Mouse (Mus musculus) spleen, postnatal 36 days (tissue): ENCODE measurements around the gene Nhsl1.
"Not testable (repeated sequence)": the region's sequence is repeated elsewhere in the genome, so short reads cannot be mapped to it uniquely, and the experiment has no call there.

Source experiments
- DNase-seq, 2 experiments: peaks; one replicate each; pipeline ENCODE4 v3.0.0; 2022; ENCODE audit warnings: low spot score in 2 of 2, mixed read lengths in 1 of 2

Nhsl1 gene

DNA sequence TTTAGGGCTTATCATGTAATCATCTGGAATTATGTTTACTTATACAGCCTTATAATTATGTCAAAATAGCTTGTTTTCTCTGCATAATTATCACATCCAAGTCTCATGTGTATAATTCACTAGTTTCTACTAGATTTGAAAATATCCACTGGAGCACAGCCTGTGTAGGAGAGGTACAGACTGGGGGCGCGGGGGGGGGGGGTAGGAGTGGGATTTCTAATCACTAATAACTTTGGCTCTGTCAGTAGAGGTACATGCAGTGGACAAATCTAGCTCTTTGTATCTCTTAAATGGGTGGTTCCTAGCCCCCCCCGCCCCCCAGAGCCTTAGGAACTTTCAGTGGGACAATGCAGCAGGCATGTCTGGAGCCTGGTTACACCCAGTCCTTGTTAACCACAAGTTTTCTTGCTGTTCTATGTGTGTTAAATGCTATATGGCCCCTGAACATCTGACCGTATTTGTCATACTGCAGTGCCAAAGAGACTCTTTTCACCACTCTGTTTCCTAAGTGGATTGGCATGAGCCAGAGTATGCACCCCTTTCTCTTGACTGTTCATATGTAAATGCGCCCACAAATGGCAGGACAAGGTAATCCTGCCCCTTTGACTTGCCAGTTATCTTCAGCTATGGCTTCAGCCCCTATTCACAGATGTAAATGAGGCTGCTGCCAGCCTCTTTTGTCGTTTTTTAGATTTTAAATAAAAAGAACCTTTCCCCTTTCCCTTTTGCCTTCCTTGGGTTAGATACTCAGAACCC lies 127.0 kb downstream of the Nhsl1 start:
- DNase-seq = no peak

DNA sequence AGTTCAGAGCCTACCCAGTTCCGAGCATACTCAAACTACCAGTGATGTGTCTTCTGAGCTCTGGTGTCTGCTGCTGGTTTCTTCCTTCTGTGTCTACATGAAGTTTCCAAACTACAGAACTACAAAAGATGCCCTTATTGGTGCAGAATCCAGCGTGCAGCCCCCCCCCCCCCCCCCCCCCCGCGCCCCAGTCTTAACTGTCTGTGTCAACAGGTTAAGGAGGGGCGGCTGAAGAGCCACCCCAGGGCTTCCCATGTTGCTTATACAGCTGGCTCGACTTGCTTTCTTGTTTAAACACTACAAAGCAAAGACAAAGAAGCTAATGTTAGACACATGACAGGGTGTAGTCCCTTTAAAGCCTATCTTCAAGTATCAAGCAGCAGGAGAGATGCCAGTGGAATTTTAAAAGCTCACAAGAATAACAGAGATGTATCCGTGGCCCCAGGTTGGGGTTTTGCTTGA lies 127.6 kb downstream of the Nhsl1 start:
- no peak for DNase-seq

DNA sequence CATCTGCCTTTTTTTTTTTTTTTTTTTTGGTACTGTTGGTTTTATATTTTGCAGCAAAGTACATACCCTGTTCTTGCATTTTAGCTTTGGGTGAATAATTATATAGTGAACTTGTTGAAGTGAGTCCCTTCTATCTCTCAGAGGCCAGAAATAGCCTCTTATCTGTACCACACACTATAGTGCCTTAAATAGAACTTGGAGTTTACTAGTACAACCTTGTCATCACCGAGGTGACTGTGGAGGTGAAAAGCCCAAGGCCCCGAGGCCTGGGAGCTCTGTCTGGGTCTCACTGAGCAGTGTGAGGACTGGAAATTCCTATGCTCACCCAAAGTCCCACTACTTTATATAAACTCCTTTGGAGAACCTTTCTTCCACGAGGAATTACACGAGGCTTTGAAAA lies 128.5 kb downstream of the Nhsl1 start:
- DNase-seq = no peak

DNA sequence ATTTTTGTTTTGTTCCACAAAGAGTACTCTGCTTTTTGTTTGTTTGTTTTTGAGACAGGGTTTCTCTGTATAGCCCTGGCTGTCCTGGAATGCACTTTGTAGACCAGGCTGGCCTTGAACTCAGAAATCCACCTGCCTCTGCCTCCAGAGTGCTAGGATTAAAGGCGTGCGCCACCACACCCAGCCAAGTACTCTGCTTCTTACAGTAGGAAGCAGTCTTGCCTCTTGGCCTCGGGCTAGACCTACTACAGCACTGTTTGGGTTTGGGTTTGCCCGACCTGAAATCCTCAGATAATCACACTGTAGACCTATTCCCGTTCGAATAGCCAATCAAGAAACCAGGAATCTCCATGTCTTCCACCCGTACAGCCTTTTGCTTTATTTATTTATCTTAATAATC lies 130.1 kb downstream of the Nhsl1 start:
- DNase-seq = not testable (repeated sequence)

DNA sequence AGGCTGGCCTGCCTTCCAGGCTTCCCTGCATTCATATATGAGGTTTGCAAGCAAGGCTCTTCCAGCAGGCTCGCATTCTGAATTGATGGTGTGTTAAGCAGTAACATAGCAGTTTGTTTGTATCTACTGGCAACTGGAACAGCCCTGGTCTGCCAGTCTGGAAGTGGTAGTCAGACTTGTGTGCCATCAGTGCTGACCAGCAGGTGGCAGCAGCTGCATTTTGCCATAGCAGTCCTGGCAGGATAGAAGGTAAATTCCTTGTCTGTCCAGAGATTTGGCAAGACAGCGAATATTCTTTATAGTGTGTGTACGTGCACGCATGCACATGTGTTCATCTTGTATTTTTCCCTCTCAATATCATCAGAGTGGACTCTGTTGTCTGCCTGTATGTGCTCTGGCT lies 134.6 kb downstream of the Nhsl1 start:
- DNase-seq = peak; percentile 23 to 29

DNA sequence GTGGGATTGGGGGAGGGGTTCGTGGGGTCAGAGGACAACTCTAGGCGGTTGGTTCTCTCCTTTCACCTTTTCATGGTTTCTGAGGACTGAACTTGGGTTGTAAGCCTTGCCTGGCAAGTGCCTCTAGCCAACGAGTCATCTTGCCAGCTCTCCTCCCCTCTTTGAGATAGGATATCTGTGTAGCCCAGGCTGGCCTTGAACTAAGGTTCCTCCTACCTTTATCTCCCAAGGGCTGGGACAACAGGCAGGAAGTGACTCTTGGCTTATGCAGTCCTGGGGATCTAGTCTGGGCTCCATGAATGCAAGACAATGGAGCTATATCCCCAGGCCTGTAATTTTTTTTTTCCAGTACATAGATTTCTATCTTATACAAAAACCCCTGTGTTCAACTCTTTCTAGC lies 135.4 kb downstream of the Nhsl1 start:
- no peak for DNase-seq

DNA sequence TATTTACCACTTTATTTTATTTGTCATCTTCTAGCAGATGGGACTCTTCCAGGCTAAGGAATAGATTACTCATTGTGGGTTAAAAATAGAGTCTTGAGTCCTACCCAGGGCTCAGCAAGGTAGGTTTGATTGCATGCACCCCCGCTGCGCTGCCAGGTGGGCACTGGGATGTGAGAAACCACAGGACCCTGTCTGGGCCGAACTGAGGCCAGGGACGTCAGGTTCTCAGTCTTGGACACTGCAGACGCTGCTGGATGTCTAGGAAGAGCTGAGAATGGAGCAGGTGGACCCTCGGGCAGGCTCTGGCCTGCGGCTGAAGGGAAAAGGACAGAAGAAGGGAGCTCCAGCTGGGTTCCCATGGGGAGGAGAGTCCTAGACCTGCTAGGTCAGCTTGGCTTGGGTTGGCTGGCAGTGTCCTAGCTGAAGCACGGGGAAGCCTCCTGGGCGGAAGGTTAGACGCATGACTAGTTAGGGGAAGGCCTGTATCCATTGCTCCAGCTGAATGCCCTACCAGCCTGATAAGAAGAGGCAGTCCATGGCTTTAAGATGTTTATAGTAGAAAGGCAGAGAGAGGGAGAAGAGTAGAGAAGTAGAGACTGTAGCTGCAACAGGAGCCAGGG lies 136.6 kb downstream of the Nhsl1 start:
- no peak for DNase-seq

DNA sequence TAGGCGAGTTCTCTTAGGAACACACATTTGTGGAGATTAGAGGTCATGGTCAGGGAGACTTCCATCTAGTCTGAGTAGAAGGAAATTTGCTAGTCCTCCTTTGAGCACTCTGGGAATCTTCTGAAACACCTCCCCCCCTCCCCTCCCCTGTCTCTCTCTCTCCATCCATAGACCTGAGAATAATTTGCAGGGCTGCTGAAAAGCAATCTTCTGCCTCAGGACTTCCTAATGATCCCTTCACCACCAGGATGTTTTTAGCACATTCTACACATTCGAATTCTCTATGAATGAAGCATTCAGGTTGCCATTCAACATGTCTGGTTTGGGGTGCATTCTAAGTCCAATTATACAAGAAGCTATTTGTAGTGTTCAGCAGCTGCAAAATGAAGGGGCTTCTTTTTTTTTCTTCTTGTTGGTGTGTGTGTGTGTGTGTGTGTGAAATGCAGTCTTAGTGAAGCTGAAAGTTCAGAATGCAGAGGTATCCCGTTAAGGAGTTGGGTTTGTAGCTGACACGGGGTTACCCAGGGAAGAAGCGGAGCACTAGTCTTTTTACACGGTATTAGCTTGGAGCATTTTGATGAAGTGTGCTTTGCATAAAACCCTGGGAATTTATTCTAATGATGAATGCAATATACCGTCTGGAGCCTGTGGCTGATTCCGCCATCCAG lies 139.2 kb downstream of the Nhsl1 start:
- no peak for DNase-seq

DNA sequence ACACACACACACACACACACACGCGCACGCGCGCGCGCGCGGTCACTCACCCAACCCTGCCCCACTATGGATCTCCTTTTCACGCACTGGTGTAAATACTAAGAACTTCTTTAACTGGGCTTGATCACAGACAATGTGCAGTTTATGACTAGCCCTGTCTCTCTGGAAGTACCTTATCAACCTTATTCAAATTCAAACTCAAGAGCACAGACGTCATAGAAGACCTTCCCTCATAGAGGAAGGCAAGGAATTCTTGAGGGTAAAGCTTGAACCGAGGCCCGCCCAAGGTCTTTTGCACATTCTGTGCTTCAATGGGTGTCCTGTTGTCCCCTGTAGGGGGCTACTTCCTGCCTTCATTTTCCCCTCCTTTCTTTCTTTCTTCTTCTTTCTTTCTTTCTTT lies 142.6 kb downstream of the Nhsl1 start:
- no peak for DNase-seq

DNA sequence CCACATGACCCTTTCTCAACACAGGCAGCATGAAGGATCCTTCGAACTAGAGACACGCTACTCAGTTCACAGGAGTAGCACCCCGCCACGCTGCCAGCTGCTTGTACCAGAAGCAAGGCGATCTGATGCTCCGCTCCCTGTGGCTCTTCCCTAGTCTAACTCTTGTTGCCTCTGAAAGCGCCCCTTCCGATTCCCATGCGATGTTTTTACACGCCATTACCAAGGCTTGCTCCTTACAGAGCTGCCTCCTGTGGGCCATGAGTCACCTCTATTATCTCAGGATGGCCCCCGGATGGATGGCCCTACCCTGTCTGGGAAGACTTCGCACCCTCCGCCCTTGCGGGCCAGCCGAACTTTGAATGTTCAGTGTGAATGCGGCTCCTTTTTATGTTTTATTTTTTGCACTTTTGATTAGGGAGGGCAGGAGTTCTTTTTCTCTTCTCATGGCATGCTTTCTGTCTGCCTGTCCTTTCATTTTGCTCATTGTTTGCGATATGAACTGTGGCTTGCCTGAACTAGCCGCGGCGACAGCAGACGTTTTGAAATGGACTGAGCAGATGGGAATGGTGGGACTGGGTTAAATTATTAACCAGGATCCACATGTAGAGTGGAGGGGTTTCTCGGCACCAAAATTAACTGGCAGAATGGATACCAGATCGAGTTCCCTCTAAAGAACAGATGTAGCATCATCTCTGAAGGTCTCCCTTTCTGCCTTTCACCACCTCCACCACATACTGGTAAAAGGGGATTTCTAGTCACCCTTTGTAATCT lies 144.5 kb downstream of the Nhsl1 start:
- no peak for DNase-seq

DNA sequence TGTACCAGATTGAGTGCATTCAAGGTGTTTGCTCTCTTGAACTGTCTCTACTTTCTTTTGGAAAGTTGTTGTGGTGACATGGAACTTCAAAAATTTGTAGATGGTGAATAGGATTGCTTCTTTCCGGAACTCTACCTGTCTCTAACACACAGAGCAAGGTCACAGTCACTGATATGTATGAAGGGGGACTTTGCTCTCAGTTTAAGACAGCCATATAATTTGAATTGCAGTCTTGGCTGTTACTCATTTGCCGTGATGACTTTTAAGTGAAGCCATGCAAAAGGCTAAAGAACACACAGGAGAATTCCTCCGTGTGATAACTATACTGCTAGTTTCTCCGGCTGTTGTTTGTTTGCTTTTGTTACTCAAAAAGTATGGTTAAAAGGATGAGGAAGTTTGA lies 149.6 kb downstream of the Nhsl1 start:
- no peak for DNase-seq

DNA sequence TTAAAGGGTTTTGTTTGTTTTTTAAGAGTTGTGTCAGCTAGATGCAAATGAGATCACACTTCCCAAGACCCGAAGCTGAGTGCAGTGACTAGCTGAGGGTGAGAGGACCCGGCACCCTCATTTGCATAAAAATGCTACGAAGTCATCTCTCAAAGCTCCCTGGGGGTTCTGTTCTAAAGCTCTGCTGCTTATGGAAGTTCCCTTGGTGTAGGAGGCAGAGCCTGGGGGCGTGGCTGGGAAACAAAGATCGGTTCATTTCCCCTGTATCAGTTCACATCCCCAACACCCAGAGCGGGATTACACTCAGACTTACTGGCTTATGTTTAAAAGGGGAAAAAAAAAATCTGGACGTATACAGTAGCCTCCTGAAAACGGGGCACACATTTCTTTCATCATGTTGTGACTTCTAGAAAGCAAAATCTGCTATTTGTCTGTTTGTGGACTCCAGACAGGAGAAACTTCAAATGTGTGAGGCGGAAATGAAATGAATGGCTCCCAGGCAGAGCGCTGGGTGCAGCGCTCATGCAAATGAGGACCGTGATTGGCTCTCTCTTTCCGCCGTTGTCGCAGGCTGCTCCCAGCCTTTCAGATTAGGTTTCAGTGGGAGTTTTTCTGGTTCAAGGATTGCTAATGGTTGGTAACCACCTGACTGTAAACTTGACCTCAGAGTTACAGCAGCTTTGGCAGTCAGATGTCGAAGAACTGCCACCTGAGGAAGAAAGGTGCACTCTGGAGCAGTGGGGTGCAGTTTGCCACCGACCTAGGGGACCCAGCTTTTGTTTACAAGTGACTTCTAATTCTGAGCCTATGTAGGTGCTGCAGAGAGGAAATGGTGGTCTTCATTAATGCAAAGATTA lies 150.7 kb downstream of the Nhsl1 start:
- peak; percentile 6 to 18 for DNase-seq

DNA sequence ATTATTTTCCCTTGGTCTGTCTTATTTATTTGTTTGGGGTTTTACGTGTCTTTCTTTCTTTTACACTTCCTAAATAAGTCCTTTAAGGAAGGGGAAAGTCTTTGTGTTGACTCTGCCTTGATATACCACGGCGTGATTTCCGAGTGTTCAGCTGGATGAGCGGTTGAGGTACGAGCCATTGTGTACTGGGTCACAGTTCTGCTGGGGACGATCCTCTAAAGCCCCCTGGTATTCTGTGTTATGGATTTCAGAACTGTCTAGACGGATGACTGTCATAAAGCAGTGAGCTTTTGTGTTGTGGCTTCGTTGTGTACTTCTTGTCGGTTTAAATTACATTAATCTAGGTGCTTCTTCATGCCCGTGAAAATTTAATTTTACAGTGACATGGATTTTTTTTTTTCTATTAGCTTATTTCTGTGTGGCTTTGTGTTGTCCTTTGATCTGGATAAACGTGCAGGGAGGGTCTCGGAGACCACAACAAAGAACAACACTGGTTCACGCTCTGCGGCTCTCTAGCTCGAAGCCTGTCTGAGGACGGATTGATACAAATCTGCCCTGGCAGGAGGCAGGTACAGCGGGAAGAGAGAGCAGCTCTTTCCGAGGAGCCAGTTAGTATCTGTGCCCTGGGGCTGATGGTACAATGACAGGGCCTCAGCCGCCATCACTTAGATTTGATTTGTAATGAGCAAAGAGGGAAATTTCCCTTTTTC lies 151.7 kb downstream of the Nhsl1 start:
- DNase-seq = no peak

DNA sequence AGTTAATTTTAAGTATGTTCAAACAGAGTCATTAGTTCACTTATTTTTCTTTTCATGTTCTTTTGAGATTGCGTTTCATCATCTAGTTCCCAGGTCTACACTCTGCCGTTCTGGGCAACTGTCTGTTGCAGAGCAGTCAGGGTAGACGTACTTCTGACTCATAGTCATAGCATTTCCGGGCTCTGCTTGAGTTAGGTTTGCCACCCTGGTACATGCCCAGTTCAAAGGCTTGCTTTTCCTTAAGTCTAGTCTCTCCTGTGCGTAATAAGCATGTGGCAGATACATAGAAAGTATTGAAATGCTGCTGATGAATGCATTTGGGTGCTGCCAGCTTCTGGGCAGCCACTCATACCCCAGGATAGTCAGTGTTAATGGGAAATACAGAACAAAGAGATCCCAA lies 152.9 kb downstream of the Nhsl1 start:
- no peak for DNase-seq

DNA sequence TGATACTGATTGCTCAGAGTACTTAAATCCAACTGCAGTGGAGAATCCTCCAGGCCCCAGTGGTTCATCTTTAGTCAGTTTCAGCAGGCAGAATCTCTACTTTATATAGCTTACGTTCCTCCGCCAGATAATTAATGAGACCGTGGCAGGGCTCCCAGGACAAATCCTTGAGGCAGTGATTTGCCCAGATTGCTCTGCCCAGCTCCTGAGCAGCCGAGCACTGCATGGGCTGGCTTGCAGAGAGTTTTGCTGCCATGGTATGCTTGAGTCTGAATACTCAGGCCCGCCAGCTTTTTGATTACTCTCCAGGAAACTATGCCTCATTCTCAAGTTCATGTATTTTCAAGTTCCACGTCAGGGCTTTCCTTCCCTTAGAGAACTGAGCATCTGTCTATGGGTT lies 156.3 kb downstream of the Nhsl1 start:
- no peak for DNase-seq

DNA sequence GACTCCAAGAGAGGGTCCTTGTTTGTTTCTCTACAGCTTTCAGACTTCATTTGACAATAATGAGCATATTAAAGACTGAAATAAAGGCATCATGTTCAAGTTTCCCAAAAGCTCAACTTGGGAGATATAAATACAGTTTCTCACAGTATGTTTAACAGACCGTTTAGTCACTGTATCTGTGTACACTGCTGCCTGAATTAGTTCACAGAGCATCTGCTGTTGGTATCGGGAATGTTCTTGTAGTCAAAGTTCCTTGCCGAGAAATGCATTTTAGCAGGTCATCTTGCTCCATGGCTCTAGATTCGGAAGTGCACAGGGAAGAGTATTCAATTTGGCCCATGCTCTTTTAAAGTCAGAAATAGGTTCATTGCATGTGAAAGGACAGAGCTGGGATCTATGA lies 159.5 kb downstream of the Nhsl1 start:
- DNase-seq = no peak

DNA sequence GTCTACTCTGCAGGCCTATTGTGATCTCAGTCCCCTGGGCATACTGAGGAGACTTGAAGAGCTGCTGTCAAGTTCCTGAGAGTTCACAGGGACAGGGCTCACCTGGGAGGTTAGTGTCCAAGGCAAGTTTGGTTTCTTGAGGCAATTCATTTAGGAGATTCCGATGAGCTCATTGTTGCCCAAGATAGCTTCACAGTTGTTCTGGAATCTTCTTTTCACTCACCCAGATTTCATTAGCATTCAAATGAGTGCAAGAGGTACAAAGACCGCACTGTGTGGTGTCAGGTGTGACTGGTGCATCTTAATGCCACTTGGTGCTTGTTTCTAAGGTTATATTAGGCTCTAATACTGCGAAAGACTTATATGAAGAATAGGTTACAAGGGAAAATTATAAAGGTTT lies 160.5 kb downstream of the Nhsl1 start:
- DNase-seq = no peak

DNA sequence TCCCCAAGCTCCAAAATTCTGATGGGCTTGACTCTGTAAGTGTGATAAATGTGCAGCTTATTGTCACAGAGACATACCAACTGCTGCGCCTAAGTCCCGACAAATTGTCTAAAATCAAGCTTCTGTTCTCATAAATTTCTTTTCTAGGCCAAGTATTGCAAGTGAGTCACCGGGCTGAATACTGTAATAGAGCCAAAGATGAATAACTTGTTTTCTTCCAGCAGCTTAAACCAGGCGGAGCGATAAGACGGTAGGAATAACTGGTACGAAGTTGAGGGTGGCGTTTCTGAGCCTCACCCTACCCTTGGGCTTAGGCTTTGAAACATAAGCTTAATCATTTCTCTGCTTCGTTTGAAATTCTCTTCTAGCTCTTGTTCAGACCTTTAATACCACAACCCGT lies 162.1 kb downstream of the Nhsl1 start:
- DNase-seq = no peak

DNA sequence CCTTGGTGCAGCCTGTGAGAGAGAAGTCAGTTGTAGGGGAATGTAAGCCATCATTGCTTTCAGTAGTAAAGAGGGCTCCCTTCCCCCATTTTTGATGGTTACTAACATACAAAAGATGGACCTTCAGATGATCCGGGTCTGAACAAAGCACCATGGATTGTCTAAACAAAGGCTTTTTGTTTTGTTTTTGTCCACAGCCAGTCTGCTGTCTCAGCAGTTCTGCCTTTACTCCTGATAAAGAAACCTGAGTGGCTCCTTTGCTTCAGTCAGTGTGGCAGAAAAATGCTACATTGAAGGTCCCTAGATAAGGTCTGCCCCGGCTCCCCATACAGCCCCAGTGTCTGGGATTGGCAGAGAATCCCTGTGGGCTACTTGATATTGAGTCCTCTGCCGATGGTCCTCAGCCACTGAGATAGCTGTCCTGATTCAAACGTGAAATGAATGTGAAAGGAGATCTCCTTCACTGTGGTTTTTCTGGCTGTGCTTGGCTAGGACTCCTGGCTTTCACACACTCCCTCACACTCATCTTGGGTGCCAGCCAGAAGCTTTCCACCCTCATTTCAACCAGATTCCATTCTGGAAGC lies 163.9 kb downstream of the Nhsl1 start:
- DNase-seq = no peak

DNA sequence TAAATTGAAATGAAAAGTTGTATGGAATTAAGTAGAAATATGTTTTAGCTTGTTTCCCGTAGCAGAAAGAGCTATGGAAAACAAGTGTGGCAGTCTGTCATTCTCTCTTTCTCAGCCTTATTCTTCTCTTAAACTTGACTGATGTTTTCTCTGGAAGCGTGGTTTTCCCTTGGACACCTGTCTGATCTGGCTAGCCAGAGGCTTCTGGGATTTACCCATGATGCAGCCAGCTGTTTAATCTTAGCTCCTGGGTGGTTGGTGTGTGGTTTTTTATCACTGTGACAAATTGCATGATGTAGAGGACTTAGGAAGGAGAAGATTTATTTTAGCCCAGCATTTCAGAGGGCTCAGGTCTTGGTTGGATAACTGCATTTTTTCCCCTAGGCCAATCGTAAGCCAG lies 164.9 kb downstream of the Nhsl1 start:
- no peak for DNase-seq
